Mouse (Mus musculus) adrenal gland, adult 8-10 months (tissue): ENCODE results near the gene Lrrc20. TPM values are rescaled to one million over a fixed set of nuclear protein-coding genes. Genes with fewer than 3 reads are reported as not detected.

Experiments
- total RNA-seq, 4 experiments: library from RNA; stranded (reverse); gene quantifications; 2 replicates each; pipeline ENCODE4 v1.2.4; 2022

Gene Lrrc20
- total RNA-seq, 4 experiments from 2014 or later: 11.9 to 29.3 (median 17.8) TPM

Other genes with a start within 250 kb of the Lrrc20 start
- gene Adamts14, start 202.4 kb upstream of the Lrrc20 start, total RNA-seq: 1 to 10 TPM; 1.7 to 3.9 (median 1.9) TPM
- gene Prf1, start 178.0 kb upstream of the Lrrc20 start, total RNA-seq: under 1 TPM; 0.21 to 0.61 (median 0.31) TPM
- 10 to 100 TPM; 13.2 to 24.9 (median 19.0) TPM for gene Pald1, start 92.3 kb upstream of the Lrrc20 start, total RNA-seq
- not detected for gene Nodal, start 57.8 kb upstream of the Lrrc20 start, total RNA-seq
- gene Eif4ebp2, start 23.1 kb upstream of the Lrrc20 start, total RNA-seq: 100 to 1,000 TPM in 1 of 4 experiments, 10 to 100 TPM in 3; 82.0 to 113 (median 91.2) TPM
- under 1 TPM in 3 of 4 experiments, not detected in 1; 0.15 to 0.32 (median 0.24) TPM for gene Npffr1, start 119.7 kb downstream of the Lrrc20 start, total RNA-seq
- 100 to 1,000 TPM in 2 of 4 experiments, 10 to 100 TPM in 2; 70.0 to 114 (median 96.9) TPM for gene Ppa1, start 172.8 kb downstream of the Lrrc20 start, total RNA-seq
- gene Sar1a, start 204.5 kb downstream of the Lrrc20 start, total RNA-seq: 100 to 1,000 TPM; 192 to 224 (median 209) TPM
- 100 to 1,000 TPM in 2 of 4 experiments, 10 to 100 TPM in 2; 58.1 to 133 (median 96.3) TPM for gene Tysnd1, start 219.7 kb downstream of the Lrrc20 start, total RNA-seq
- gene Aifm2, start 239.5 kb downstream of the Lrrc20 start, total RNA-seq: 100 to 1,000 TPM; 185 to 376 (median 281) TPM